Mouse (Mus musculus): ENCODE results near the gene Epm2aip1.

- TF ChIP-seq CTCF (IDR thresholded peaks at IDR 0.05; ENCODE audit: extremely low read depth, insufficient read depth, low read length) (no peak), POLR2A (IDR thresholded peaks at IDR 0.05; ENCODE audit: extremely low read depth, insufficient read depth, low read length) (no peak)
Observed at GRCm38 (mm10) chr9:111271056-111271433, 684 bp upstream of the Epm2aip1 start.

Measured in cortical plate, adult 2 months (tissue).